Mouse (Mus musculus): Measurements from ENCODE around the gene Taf5l. TPM values are rescaled to one million over a fixed set of nuclear protein-coding genes. Genes with fewer than 3 reads are reported as not detected.
"Not testable (repeated sequence)": the region's sequence is repeated elsewhere in the genome, so short reads cannot be mapped to it uniquely, and the experiment has no call there.

Gene Taf5l
- polyA plus RNA-seq, 1 experiment = 1.8 TPM

GRCm38 (mm10) chr8:123978926-123979325 is 42.3 kb downstream of the Taf5l start:
- no peak; the same call in 2 of the 3 replicates for TF ChIP-seq TAL1 (IDR thresholded peaks at IDR 0.05; ENCODE audit: low read length)
- 0 out of 2 replicates have a peak, but pooled peaks have one; percentile 26 for TF ChIP-seq GATA1 (IDR thresholded peaks at IDR 0.05; ENCODE audit: low read length)
- Histone ChIP-seq H3K4me1 (ENCODE audit: control insufficient read depth) (peaks cover 59% of the 10 kb centered on the region), H3K36me3 (ENCODE audit: control insufficient read depth) (peaks cover 91% of the 10 kb centered on the region)

DNA sequence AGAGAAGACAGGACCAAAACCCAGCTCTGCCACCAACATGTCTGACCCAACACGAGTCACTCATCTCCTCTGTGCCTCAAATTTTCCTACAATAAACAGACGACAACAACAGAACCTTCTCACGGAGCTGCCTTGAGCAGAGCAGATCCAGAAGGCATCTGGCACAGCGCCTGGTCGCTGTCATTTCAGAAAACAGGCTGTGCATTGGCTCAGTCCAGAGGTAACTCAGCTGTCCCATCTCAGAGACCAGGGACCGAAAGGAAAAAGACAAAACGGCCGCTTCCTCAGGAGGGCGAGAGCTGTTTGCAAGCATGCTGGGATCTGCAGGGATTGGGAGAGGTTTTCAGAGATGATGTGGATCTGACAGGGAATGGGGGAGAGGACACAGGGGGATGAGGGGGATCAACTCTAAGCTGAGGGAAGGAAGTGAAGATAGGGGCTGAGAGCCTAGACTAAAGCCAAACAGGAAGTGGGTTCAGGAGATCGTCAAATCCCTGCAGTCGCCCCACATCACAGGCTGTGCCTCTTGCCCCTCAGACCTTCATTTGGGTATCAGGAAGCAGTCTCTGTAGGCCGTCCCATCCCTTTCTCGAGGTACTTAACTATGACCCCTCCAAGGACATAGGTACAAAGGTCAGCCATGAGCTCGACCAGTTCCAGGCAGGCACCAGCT is 42.9 kb downstream of the Taf5l start:
- H3K9me3 ChIP-seq (ENCODE audit: control insufficient read depth, low read length) = no peaks in the 10 kb centered on the region; the same call in 1 of the 2 replicates
- peaks cover 57% of the 10 kb centered on the region for H3K4me1 ChIP-seq (ENCODE audit: control insufficient read depth)
- H3K36me3 ChIP-seq (ENCODE audit: control insufficient read depth) = peaks cover 95% of the 10 kb centered on the region
- no peak for TF ChIP-seq TAL1 (IDR thresholded peaks at IDR 0.05; ENCODE audit: low read length)
- no peak for TF ChIP-seq GATA1 (IDR thresholded peaks at IDR 0.05; ENCODE audit: low read length)
- H3K27me3 ChIP-seq (ENCODE audit: control insufficient read depth) = no peaks in the 10 kb centered on the region
- peak overlapping the region; percentile 74 for H3K4me3 ChIP-seq (replicated peaks)

More at GRCm38 (mm10) chr8:123978926-123979325, 42.3 kb downstream of the Taf5l start:
- H3K27me3 ChIP-seq (ENCODE audit: control insufficient read depth) = no peaks in the 10 kb centered on the region
- H3K9me3 ChIP-seq (ENCODE audit: control insufficient read depth, low read length) = no peaks in the 10 kb centered on the region; the same call in 1 of the 2 replicates
- peak overlapping the region; percentile 74 for H3K4me3 ChIP-seq (replicated peaks)

- H3K36me3 ChIP-seq (ENCODE audit: control insufficient read depth) = peaks cover 98% of the 10 kb centered on the region
- no peaks in the 10 kb centered on the region for H3K27me3 ChIP-seq (ENCODE audit: control insufficient read depth)
- TF ChIP-seq TAL1 (IDR thresholded peaks at IDR 0.05; ENCODE audit: low read length) = no peak
- TF ChIP-seq GATA1 (IDR thresholded peaks at IDR 0.05; ENCODE audit: low read length) = no peak
- H3K9me3 ChIP-seq (ENCODE audit: control insufficient read depth, low read length) = no peaks in the 10 kb centered on the region; the same call in 1 of the 2 replicates
- peak overlapping the region; percentile 74 for H3K4me3 ChIP-seq (replicated peaks)
- peaks cover 60% of the 10 kb centered on the region for H3K4me1 ChIP-seq (ENCODE audit: control insufficient read depth)
These were observed 43.7 kb downstream of the Taf5l start for GRCm38 (mm10) chr8:123977499-123977898.

DNA sequence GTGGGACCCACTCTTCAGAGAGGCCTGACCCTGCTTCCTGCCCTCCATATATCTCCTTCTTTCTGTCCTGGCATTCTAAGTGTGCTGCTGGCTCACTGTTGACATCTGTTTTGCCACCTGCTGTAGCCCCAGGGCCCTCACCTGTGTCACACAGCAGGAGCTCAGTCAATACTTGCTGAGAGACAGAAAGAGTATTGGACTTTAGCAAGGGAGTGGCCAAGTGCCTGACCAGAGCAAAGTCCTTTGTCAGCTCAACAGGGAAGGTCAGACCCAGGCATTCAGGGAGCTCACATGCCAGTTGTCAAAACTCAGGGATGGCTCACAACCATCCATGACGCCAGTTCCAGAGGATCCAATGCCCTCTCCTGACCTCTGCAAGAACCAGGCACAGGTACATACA is 47.7 kb downstream of the Taf5l start:
- Histone ChIP-seq H3K36me3 (ENCODE audit: control insufficient read depth) (peaks cover 98% of the 10 kb centered on the region), H3K27me3 (ENCODE audit: control insufficient read depth) (no peaks in the 10 kb centered on the region; the same call in 1 of the 2 replicates), H3K9me3 (ENCODE audit: control insufficient read depth, low read length) (no peaks in the 10 kb centered on the region; the same call in 1 of the 2 replicates), H3K4me3 (replicated peaks) (peak overlapping the region; percentile 23), H3K4me1 (ENCODE audit: control insufficient read depth) (peaks cover 85% of the 10 kb centered on the region)
- no peak for TF ChIP-seq TAL1 (IDR thresholded peaks at IDR 0.05; ENCODE audit: low read length)
- TF ChIP-seq GATA1 (IDR thresholded peaks at IDR 0.05; ENCODE audit: low read length) = no peak

DNA sequence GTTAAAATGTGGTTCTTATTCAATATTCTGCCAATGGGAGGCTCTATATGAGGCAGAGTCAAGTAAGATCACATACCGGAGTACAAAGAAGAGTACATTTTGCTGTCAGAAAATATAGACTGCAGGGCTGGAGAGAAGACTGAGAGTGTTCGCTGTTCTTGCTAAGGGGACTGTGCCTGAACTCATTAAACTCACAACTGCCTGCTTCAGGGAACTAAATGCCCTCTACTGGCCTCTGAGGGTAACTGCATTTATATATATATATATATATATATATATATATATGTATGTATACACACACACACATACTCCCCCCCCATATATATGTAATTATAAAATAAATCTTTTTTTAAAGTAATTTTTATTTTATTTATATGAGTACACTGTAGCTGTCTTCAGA is 54.3 kb downstream of the Taf5l start:
- peaks cover 99% of the 10 kb centered on the region for H3K36me3 ChIP-seq (ENCODE audit: control insufficient read depth)
- H3K4me3 ChIP-seq (replicated peaks) = no peak overlapping the region
- TF ChIP-seq TAL1 (IDR thresholded peaks at IDR 0.05; ENCODE audit: low read length) = no peak
- no peak for TF ChIP-seq GATA1 (IDR thresholded peaks at IDR 0.05; ENCODE audit: low read length)
- peaks cover 52% of the 10 kb centered on the region for H3K4me1 ChIP-seq (ENCODE audit: control insufficient read depth)
- H3K9me3 ChIP-seq (ENCODE audit: control insufficient read depth, low read length) = no peaks in the 10 kb centered on the region
- H3K27me3 ChIP-seq (ENCODE audit: control insufficient read depth) = no peaks in the 10 kb centered on the region; the same call in 1 of the 2 replicates

- H3K9me3 ChIP-seq (ENCODE audit: control insufficient read depth, low read length) = no peaks in the 10 kb centered on the region
- no peaks in the 10 kb centered on the region; the same call in 1 of the 2 replicates for H3K27me3 ChIP-seq (ENCODE audit: control insufficient read depth)
- peaks cover 100% of the 10 kb centered on the region for H3K36me3 ChIP-seq (ENCODE audit: control insufficient read depth)
- H3K4me3 ChIP-seq (replicated peaks) = no peak overlapping the region
- no peak for TF ChIP-seq GATA1 (IDR thresholded peaks at IDR 0.05; ENCODE audit: low read length)
- TF ChIP-seq TAL1 (IDR thresholded peaks at IDR 0.05; ENCODE audit: low read length) = no peak
- H3K4me1 ChIP-seq (ENCODE audit: control insufficient read depth) = peaks cover 38% of the 10 kb centered on the region
These were observed 59.8 kb downstream of the Taf5l start for GRCm38 (mm10) chr8:123961371-123961770.

- not testable (repeated sequence) for H3K9me3 ChIP-seq (ENCODE audit: control insufficient read depth, low read length); H3K4me3 ChIP-seq (replicated peaks); H3K27me3 ChIP-seq (ENCODE audit: control insufficient read depth)
- Histone ChIP-seq H3K36me3 (ENCODE audit: control insufficient read depth) (peaks cover 100% of the 10 kb centered on the region), H3K4me1 (ENCODE audit: control insufficient read depth) (peaks cover 34% of the 10 kb centered on the region)
These were observed 60.6 kb downstream of the Taf5l start for GRCm38 (mm10) chr8:123960556-123960955.

DNA sequence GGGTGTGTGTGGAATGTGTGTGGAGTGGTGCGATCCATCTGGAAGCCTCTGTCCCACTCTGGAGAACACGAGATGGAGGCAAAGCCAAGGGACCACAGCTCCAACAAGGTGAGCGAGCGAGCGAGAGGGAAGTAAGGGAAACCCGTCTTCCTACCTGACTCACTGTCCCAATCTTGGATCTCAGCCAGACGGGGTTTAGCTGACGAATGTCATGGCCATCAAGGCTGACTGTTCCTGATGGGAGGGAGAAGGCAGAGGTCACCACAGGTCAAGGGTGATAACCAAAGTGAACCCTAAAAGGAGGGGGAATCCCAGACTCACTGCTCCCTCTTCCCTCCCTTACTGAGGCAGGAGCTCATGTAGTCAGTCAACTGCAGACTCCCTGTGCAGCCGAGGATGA is 61.1 kb downstream of the Taf5l start:
- Histone ChIP-seq H3K4me3 (replicated peaks) (no peak overlapping the region), H3K9me3 (ENCODE audit: control insufficient read depth, low read length) (no peaks in the 10 kb centered on the region), H3K27me3 (ENCODE audit: control insufficient read depth) (no peaks in the 10 kb centered on the region; the same call in 1 of the 2 replicates), H3K4me1 (ENCODE audit: control insufficient read depth) (peaks cover 34% of the 10 kb centered on the region), H3K36me3 (ENCODE audit: control insufficient read depth) (peaks cover 100% of the 10 kb centered on the region)
- no peak for TF ChIP-seq TAL1 (IDR thresholded peaks at IDR 0.05; ENCODE audit: low read length)

DNA sequence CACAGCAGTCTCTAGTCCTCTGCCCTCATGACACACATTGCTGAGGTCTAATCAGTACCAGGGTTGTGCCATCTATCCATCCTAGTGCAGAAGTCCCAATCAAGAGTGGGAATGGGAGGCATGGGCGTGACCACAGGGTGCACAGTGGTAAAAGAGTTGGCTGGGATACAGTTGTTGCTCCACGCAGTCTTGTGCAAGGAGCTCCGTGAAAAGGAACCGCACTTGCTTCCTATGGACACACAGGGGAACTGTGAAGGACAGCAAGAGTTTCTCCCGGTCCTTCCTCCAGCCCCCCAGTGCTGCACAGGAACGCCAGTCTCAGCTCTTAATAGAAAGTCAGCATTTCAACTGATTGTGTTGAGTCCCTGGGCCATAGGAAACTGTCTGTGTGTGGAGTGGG is 61.7 kb downstream of the Taf5l start:
- Histone ChIP-seq H3K36me3 (ENCODE audit: control insufficient read depth) (peaks cover 100% of the 10 kb centered on the region), H3K27me3 (ENCODE audit: control insufficient read depth) (no peaks in the 10 kb centered on the region; the same call in 1 of the 2 replicates), H3K4me3 (replicated peaks) (no peak overlapping the region), H3K9me3 (ENCODE audit: control insufficient read depth, low read length) (no peaks in the 10 kb centered on the region), H3K4me1 (ENCODE audit: control insufficient read depth) (peaks cover 34% of the 10 kb centered on the region)
- TF ChIP-seq TAL1 (IDR thresholded peaks at IDR 0.05; ENCODE audit: low read length) (no peak), GATA1 (IDR thresholded peaks at IDR 0.05; ENCODE audit: low read length) (no peak)

Data from erythroblast, embryonic 14.5 days (primary cell).